Mouse (Mus musculus) midbrain, embryonic 14.5 days (tissue): ENCODE measurements at regions not wholly inside any gene's neighbourhood (a gene's known extent, or its start where the extent isn't known, plus 50 kb on each side); places are given as distances from the start of the nearest gene placed in this dataset.

Experiments
- ATAC-seq: fragments of 200-750 bp; cut with Nextera tagmentation; 2 replicates; pipeline ENCODE4 v1.8.0; 2017; ENCODE audit warnings: moderate number of reproducible peaks, moderate library complexity; ENCODE audit not compliant: low FRiP score, low TSS enrichment
- DNase-seq: peaks from one replicate; pipeline ENCODE4 v3.0.0-alpha.2; 2015
- H3K27ac ChIP-seq: fragments of 300-500 bp; sonication (generic); replicated peaks from 2 replicates; pipeline ENCODE4 v1.5.1; 2014; ENCODE audit warnings: mild to moderate bottlenecking, low read depth, low read length, moderate library complexity
- H3K27me3 ChIP-seq: fragments of 300-500 bp; sonication (generic); 2 replicates; pipeline ENCODE4 v1.6.1; 2014; ENCODE audit warnings: low read length, control low read depth, mixed read lengths; ENCODE audit not compliant: control insufficient read depth, insufficient read depth
- H3K36me3 ChIP-seq: fragments of 300-500 bp; sonication (generic); 2 replicates; pipeline ENCODE4 v1.6.1; 2014; ENCODE audit warnings: low read length, control low read depth; ENCODE audit not compliant: control insufficient read depth, insufficient read depth
- H3K4me1 ChIP-seq: fragments of 300-500 bp; sonication (generic); 2 replicates; pipeline ENCODE4 v1.6.1; 2014; ENCODE audit warnings: mild to moderate bottlenecking, antibody characterized with exemption, low read length, control low read depth; ENCODE audit not compliant: control insufficient read depth, insufficient read depth
- H3K4me2 ChIP-seq: fragments of 300-500 bp; sonication (generic); 2 replicates; pipeline ENCODE4 v1.6.1; 2014; ENCODE audit warnings: mild to moderate bottlenecking, low read length, moderate library complexity
- H3K4me3 ChIP-seq: fragments of 300-500 bp; sonication (generic); replicated peaks from 2 replicates; pipeline ENCODE4 v1.5.1; 2014; ENCODE audit warnings: low read depth, low read length
- H3K9ac ChIP-seq: fragments of 300-500 bp; sonication (generic); replicated peaks from 2 replicates; pipeline ENCODE4 v1.6.1; 2014; ENCODE audit warnings: mild to moderate bottlenecking, low read length, moderate library complexity
- H3K9me3 ChIP-seq: fragments of 300-500 bp; sonication (generic); 2 replicates; pipeline ENCODE4 v1.6.1; 2016; ENCODE audit warnings: low read length, control low read depth, mixed read lengths; ENCODE audit not compliant: control insufficient read depth
- WGBS: fragments of 180-500 bp; shearing (Covaris S2); extraction: QIAGEN DNeasy Blood & Tissue Kit; methylation state at CpG from one replicate; pipeline ENCODE4 v1.1.7; 2014; 5-methylcytosine and 5-hydroxymethylcytosine counted together

- Histone ChIP-seq H3K4me2 (no peak overlapping the region), H3K27ac (no peak overlapping the region), H3K4me3 (no peak overlapping the region), H3K27me3 (no peaks in the 10 kb centered on the region), H3K36me3 (no peaks in the 10 kb centered on the region), H3K9ac (no peak overlapping the region), H3K4me1 (no peaks in the 10 kb centered on the region), H3K9me3 (no peaks in the 10 kb centered on the region)
- 86% methylated on average over 3 of the region's 3 CpGs for WGBS
- ATAC-seq (no peak), DNase-seq (no peak)
These were observed 142.9 kb upstream of the Dpyd start for GRCm38 (mm10) chr3:118418981-118419380.

- ATAC-seq (no peak), DNase-seq (no peak)
- no peaks in the 10 kb centered on the region for H3K27me3 ChIP-seq
- no peak overlapping the region for H3K4me2 ChIP-seq
- H3K4me1 ChIP-seq = 0 out of 2 replicates have a peak, but pooled peaks cover 8% of the 10 kb centered on the region
- H3K36me3 ChIP-seq = no peaks in the 10 kb centered on the region
- no peak overlapping the region for H3K9ac ChIP-seq
- no peaks in the 10 kb centered on the region for H3K9me3 ChIP-seq
- 56% methylated on average over 3 of the region's 3 CpGs for WGBS
- no peak overlapping the region for H3K4me3 ChIP-seq
- H3K27ac ChIP-seq = no peak overlapping the region
These were observed 140.2 kb upstream of the Dpyd start for GRCm38 (mm10) chr3:118421701-118422100.

GRCm38 (mm10) chr3:118425748-118426147, 136.2 kb upstream of the Dpyd start:
- Histone ChIP-seq H3K27ac (no peak overlapping the region), H3K36me3 (no peaks in the 10 kb centered on the region), H3K27me3 (no peaks in the 10 kb centered on the region), H3K4me1 (0 out of 2 replicates have a peak, but pooled peaks cover 8% of the 10 kb centered on the region), H3K4me2 (peak overlapping the region; percentile 60), H3K9me3 (no peaks in the 10 kb centered on the region), H3K9ac (peak overlapping the region; percentile 36; the same call in 1 of the 2 replicates), H3K4me3 (peak overlapping the region; percentile 30)
- peak; percentile 68 for DNase-seq
- ATAC-seq = no peak; the same call in 1 of the 2 replicates
- 5% methylated on average over 19 of the region's 19 CpGs for WGBS

- Histone ChIP-seq H3K9ac (no peak overlapping the region), H3K27ac (no peak overlapping the region), H3K36me3 (no peaks in the 10 kb centered on the region), H3K27me3 (no peaks in the 10 kb centered on the region), H3K9me3 (no peaks in the 10 kb centered on the region), H3K4me3 (no peak overlapping the region), H3K4me1 (peaks cover 11% of the 10 kb centered on the region; the same call in 1 of the 2 replicates), H3K4me2 (no peak overlapping the region)
- peak; percentile 91 for DNase-seq
- ATAC-seq = no peak
- WGBS = 4% methylated on average over 5 of the region's 5 CpGs
These were observed 133.4 kb upstream of the Dpyd start for GRCm38 (mm10) chr3:118428523-118428922.

GRCm38 (mm10) chr3:118429825-118430630, 131.9 kb upstream of the Dpyd start:
- H3K4me1 ChIP-seq = peaks cover 15% of the 10 kb centered on the region
- peak overlapping the region; percentile 93 for H3K4me2 ChIP-seq
- H3K36me3 ChIP-seq = no peaks in the 10 kb centered on the region
- ATAC-seq (peak; percentile 41; the same call in 1 of the 2 replicates), DNase-seq (peak; percentile 85)
- H3K9ac ChIP-seq = peak overlapping the region; percentile 69
- H3K27ac ChIP-seq = peak overlapping the region; percentile 93
- peak overlapping the region; percentile 56 for H3K4me3 ChIP-seq
- no peaks in the 10 kb centered on the region for H3K27me3 ChIP-seq
- no peaks in the 10 kb centered on the region for H3K9me3 ChIP-seq
- 4% methylated on average over 29 of the region's 29 CpGs for WGBS

- H3K36me3 ChIP-seq = no peaks in the 10 kb centered on the region
- H3K9me3 ChIP-seq = no peaks in the 10 kb centered on the region
- ATAC-seq (peak; percentile 22; the same call in 1 of the 2 replicates), DNase-seq (no peak)
- H3K9ac ChIP-seq = peak overlapping the region; percentile 69
- H3K4me2 ChIP-seq = peak overlapping the region; percentile 93
- H3K4me3 ChIP-seq = peak overlapping the region; percentile 56
- H3K4me1 ChIP-seq = peaks cover 15% of the 10 kb centered on the region
- peaks cover 4% of the 10 kb centered on the region; the same call in 1 of the 2 replicates for H3K27me3 ChIP-seq
- under 1% methylated on average over 7 of the region's 7 CpGs for WGBS
- H3K27ac ChIP-seq = peak overlapping the region; percentile 93
These were observed 131.4 kb upstream of the Dpyd start for GRCm38 (mm10) chr3:118430631-118430906.

GRCm38 (mm10) chr3:118431031-118431723, 130.8 kb upstream of the Dpyd start:
- Histone ChIP-seq H3K27me3 (peaks cover 8% of the 10 kb centered on the region; the same call in 1 of the 2 replicates), H3K27ac (peak overlapping the region; percentile 93), H3K9me3 (no peaks in the 10 kb centered on the region), H3K4me3 (peak overlapping the region; percentile 56), H3K4me1 (peaks cover 12% of the 10 kb centered on the region), H3K4me2 (peak overlapping the region; percentile 93), H3K9ac (peak overlapping the region; percentile 69), H3K36me3 (no peaks in the 10 kb centered on the region)
- WGBS = 1% methylated on average over 22 of the region's 22 CpGs
- peak; percentile 45; the same call in 1 of the 2 replicates for ATAC-seq
- DNase-seq = peak; percentile 84

- DNase-seq (peak; percentile 75), ATAC-seq (peak; percentile 34)
- H3K36me3 ChIP-seq = no peaks in the 10 kb centered on the region
- peaks cover 8% of the 10 kb centered on the region; the same call in 1 of the 2 replicates for H3K27me3 ChIP-seq
- H3K4me2 ChIP-seq = peak overlapping the region; percentile 93
- peak overlapping the region; percentile 85 for H3K27ac ChIP-seq
- H3K9me3 ChIP-seq = no peaks in the 10 kb centered on the region
- 2% methylated on average over 31 of the region's 31 CpGs for whole genome bisulfite sequencing
- H3K4me1 ChIP-seq = peaks cover 10% of the 10 kb centered on the region
- peak overlapping the region; percentile 56 for H3K4me3 ChIP-seq
- H3K9ac ChIP-seq = peak overlapping the region; percentile 69
These were observed 128.4 kb upstream of the Dpyd start for GRCm38 (mm10) chr3:118433441-118434021.
